Mouse (Mus musculus) CH12.LX (cell line): ENCODE results near the gene Snrpd3.

ENCODE experiments used
- CHD2 ChIP-seq: IDR thresholded peaks from 2 replicates; pipeline ENCODE4 v1.6.1; 2011; ENCODE audit warnings: low read length, improper control_type of control experiment
- CTCF ChIP-seq, 2 experiments: IDR thresholded peaks in 1 of 2; conservative IDR thresholded peaks in 1 of 2; 2 replicates each; pipeline ENCODE4 v1.5.1; 2011 to 2012; ENCODE audit warnings: low read depth in 2 of 2, low read length in 2 of 2, improper control_type of control experiment in 1 of 2, inconsistent platforms in 1 of 2, mild to moderate bottlenecking in 1 of 2, moderate library complexity in 1 of 2
- EP300 ChIP-seq: IDR thresholded peaks from 2 replicates; pipeline ENCODE4 v1.6.1; 2011; ENCODE audit warnings: low read length, improper control_type of control experiment
- HCFC1 ChIP-seq: IDR thresholded peaks from 2 replicates; pipeline ENCODE4 v1.6.1; 2012; ENCODE audit warnings: low read depth, mild to moderate bottlenecking, inconsistent platforms, low read length, improper control_type of control experiment
- IRF4 ChIP-seq: IDR thresholded peaks from 2 replicates; pipeline ENCODE4 v1.6.1; 2014; ENCODE audit warnings: low read depth, mild to moderate bottlenecking, inconsistent platforms, low read length, improper control_type of control experiment
- JUND ChIP-seq: conservative IDR thresholded peaks from 2 replicates; pipeline ENCODE4 v1.6.1; 2011; ENCODE audit warnings: low read depth, low read length, improper control_type of control experiment
- KAT2A ChIP-seq: IDR thresholded peaks from 2 replicates; pipeline ENCODE4 v1.6.1; 2012; ENCODE audit warnings: low read length, improper control_type of control experiment, inconsistent platforms; ENCODE audit not compliant: insufficient replicate concordance
- MYC ChIP-seq: IDR thresholded peaks from 2 replicates; pipeline ENCODE4 v1.6.1; 2011; ENCODE audit warnings: low read depth, mild to moderate bottlenecking, improper control_type of control experiment, low read length
- NRF1 ChIP-seq: IDR thresholded peaks from 2 replicates; pipeline ENCODE4 v1.6.1; 2014; ENCODE audit warnings: low read depth, mild to moderate bottlenecking, inconsistent platforms, low read length, improper control_type of control experiment, moderate library complexity
- POLR2A ChIP-seq: IDR thresholded peaks from 2 replicates; pipeline ENCODE4 v1.6.1; 2011; ENCODE audit warnings: low read depth, mild to moderate bottlenecking, improper control_type of control experiment, low read length
- SIN3A ChIP-seq: IDR thresholded peaks from 2 replicates; pipeline ENCODE4 v1.6.1; 2012; ENCODE audit warnings: low read length, improper control_type of control experiment, inconsistent platforms
- ZC3H11A ChIP-seq: IDR thresholded peaks from 2 replicates; pipeline ENCODE4 v1.6.1; 2012; ENCODE audit warnings: low read depth, mild to moderate bottlenecking, inconsistent platforms, low read length, improper control_type of control experiment
- ZKSCAN1 ChIP-seq: IDR thresholded peaks from 2 replicates; pipeline ENCODE4 v1.6.1; 2012; ENCODE audit warnings: low read depth, inconsistent platforms, low read length, improper control_type of control experiment, borderline replicate concordance
- ZNF384 ChIP-seq: IDR thresholded peaks from 2 replicates; pipeline ENCODE4 v1.6.1; 2012; ENCODE audit warnings: low read depth, low read length, improper control_type of control experiment, inconsistent platforms

- no peak for TF ChIP-seq NRF1
- TF ChIP-seq IRF4, result no peak
- TF ChIP-seq ZNF384, result no peak
- no peak for TF ChIP-seq CHD2
- no peak for TF ChIP-seq KAT2A
- TF ChIP-seq EP300, result no peak
- TF ChIP-seq SIN3A, result peak; percentile 6; the same call in 1 of the 2 replicates
- no peak for TF ChIP-seq JUND
- no peak for TF ChIP-seq ZC3H11A
- TF ChIP-seq POLR2A, result no peak
- no peak for TF ChIP-seq ZKSCAN1
- TF ChIP-seq HCFC1, result no peak
- no peak for TF ChIP-seq CTCF (conservative IDR thresholded peaks at IDR 0.05 in 1 of 2, IDR thresholded peaks at IDR 0.05 in 1 of 2; ENCODE audit: low read depth in 2 of 2, low read length in 2 of 2)
- TF ChIP-seq MYC, result no peak
Observed at GRCm38 (mm10) chr10:75516724-75517072, 653 bp upstream of the Snrpd3 start.
